Mouse (Mus musculus) frontal cortex, adult (tissue): ENCODE measurements at regions not wholly inside any gene's neighbourhood (a gene's known extent, or its start where the extent isn't known, plus 50 kb on each side); places are given as distances from the start of the nearest gene placed in this dataset.
"Not testable (repeated sequence)": the region's sequence is repeated elsewhere in the genome, so short reads cannot be mapped to it uniquely, and the experiment has no call there.

Experiments
- ATAC-seq: cut with Nextera tagmentation; 2 replicates; pipeline ENCODE4 v1.9.2; 2017; ENCODE audit warnings: mild to moderate bottlenecking, moderate library complexity, mixed read lengths; ENCODE audit not compliant: low TSS enrichment

- ATAC-seq = no peak
These were observed 119.3 kb upstream of the Foxk1 start for GRCm38 (mm10) chr5:142281997-142282396.

GRCm38 (mm10) chr5:142287981-142288380 lies 113.3 kb upstream of the Foxk1 start:
- ATAC-seq = peak; percentile 65; the same call in 1 of the 2 replicates

GRCm38 (mm10) chr5:142291451-142291850 lies 109.8 kb upstream of the Foxk1 start:
- peak; percentile 47; the same call in 1 of the 2 replicates for ATAC-seq

- not testable (repeated sequence) for ATAC-seq
These were observed 104.9 kb upstream of the Foxk1 start for GRCm38 (mm10) chr5:142296401-142296800.

- no peak for ATAC-seq
These were observed 101.7 kb upstream of the Foxk1 start for GRCm38 (mm10) chr5:142299621-142300020.

GRCm38 (mm10) chr5:142308511-142308910 lies 92.8 kb upstream of the Foxk1 start:
- ATAC-seq = no peak

- peak; percentile 95 for ATAC-seq
These were observed 87.4 kb upstream of the Foxk1 start for GRCm38 (mm10) chr5:142313944-142314343.

GRCm38 (mm10) chr5:142314466-142314865 lies 86.8 kb upstream of the Foxk1 start:
- no peak for ATAC-seq

- peak; percentile 69; the same call in 1 of the 2 replicates for ATAC-seq
These were observed 82.0 kb upstream of the Foxk1 start for GRCm38 (mm10) chr5:142319268-142319667.

GRCm38 (mm10) chr5:142321316-142321715 lies 80.0 kb upstream of the Foxk1 start:
- no peak for ATAC-seq

GRCm38 (mm10) chr5:142324928-142325327 lies 76.4 kb upstream of the Foxk1 start:
- no peak for ATAC-seq

- no peak for ATAC-seq
These were observed 75.7 kb upstream of the Foxk1 start for GRCm38 (mm10) chr5:142325560-142325959.

- no peak for ATAC-seq
These were observed 74.0 kb upstream of the Foxk1 start for GRCm38 (mm10) chr5:142327261-142327660.

- ATAC-seq = no peak
These were observed 71.4 kb upstream of the Foxk1 start for GRCm38 (mm10) chr5:142329724-142330520.

GRCm38 (mm10) chr5:142332744-142333143 lies 68.6 kb upstream of the Foxk1 start:
- no peak for ATAC-seq

- ATAC-seq = no peak
These were observed 63.9 kb upstream of the Foxk1 start for GRCm38 (mm10) chr5:142337436-142337835.

GRCm38 (mm10) chr5:142338051-142338450 lies 63.2 kb upstream of the Foxk1 start:
- no peak for ATAC-seq

- no peak for ATAC-seq
These were observed 60.9 kb upstream of the Foxk1 start for GRCm38 (mm10) chr5:142340205-142341025.

GRCm38 (mm10) chr5:142341026-142341432 lies 60.3 kb upstream of the Foxk1 start:
- peak; percentile 77 for ATAC-seq

GRCm38 (mm10) chr5:142346454-142346853 lies 54.8 kb upstream of the Foxk1 start:
- no peak for ATAC-seq

GRCm38 (mm10) chr5:142350574-142350973 lies 50.7 kb upstream of the Foxk1 start:
- no peak for ATAC-seq
